Mouse (Mus musculus) spleen, postnatal 10 days (tissue): ENCODE measurements around the gene Serpina3a.

Source experiments
- DNase-seq, 2 experiments: peaks; one replicate each; pipeline ENCODE4 v3.0.0; 2021 to 2022; ENCODE audit warnings: low spot score in 2 of 2

Serpina3a gene

DNA sequence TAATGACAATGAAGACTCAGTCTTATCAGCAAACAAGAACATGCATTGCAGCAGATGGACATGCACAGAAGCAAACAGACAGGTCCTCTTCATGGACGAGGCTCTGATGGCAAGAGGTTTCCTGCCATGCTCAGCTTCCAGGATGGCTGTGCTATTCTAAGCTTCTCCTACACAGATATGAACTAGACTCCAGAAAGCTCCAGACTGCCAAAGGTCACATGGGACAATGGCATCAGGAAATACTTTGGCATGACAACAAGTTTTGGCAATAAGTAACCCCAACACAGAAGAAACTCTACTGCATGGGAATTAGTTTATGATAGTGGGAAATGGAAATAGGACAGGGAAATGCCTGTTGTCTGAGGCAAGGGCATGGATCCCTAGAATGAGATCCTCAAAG is 30.8 kb downstream of the Serpina3a start:
- no peak for DNase-seq

DNA sequence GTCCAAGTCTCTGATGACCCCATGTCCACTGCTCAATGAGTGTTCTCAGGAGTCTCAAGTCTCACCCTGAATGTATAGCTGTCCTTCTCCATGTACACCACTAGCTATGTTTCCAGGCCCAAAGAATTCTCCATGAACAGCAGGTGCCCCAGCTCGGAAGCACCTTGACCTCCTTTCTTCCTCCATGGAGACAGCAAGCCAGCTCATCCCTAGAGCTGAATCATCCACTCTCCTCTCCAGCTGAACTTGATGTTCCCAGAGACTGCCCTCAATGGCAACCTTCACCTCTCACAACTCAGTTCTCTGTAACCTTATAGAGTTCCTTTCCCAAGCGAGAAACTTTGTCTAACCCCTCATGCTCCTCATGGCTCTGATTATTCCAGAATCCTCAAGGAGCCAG is 33.0 kb downstream of the Serpina3a start:
- DNase-seq, result no peak

DNA sequence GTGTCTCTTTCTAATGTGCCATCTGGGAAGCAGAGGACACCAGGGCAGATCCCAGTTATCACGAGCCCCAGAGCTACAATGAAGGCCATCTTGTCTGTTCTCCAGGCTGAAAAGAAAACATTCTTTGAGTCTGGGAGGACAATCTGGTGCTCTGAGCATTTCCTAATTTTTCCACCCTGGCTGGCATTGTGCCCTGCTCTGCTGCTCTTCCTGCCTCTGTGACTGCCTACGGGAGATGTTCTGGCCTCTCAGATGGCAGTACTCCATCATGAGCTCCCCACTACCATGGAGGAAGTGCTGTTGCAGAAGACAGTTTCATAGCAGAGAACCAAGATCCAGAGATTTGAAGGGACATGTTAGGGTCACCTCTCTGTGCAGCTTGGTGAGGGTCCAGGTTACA is 39.5 kb downstream of the Serpina3a start:
- no peak for DNase-seq

GRCm38 (mm10) chr12:104153041-104153645 is 40.6 kb downstream of the Serpina3a start:
- no peak for DNase-seq

GRCm38 (mm10) chr12:104153656-104154055 is 41.1 kb downstream of the Serpina3a start, which contains the start of gene Serpina3c:
Gene Serpina3c (minus strand): TSS chr12:104153870.
- no peak for DNase-seq
